Mouse (Mus musculus): Measurements from ENCODE around the gene Sema4d. TPM values are rescaled to one million over a fixed set of nuclear protein-coding genes. Genes with fewer than 3 reads are reported as not detected.

Sema4d gene
- total and polyA plus RNA-seq, 3 experiments, result 12.8 to 67.1 (median 16.7) TPM

- H3K36me3 ChIP-seq (replicated peaks in 1 of 2; ENCODE audit: control insufficient read depth in 1 of 2, insufficient read depth in 1 of 2, low read length in 1 of 2), result no peaks in the 10 kb centered on the region
- DNase-seq (ENCODE audit: extremely low read depth), result no peak
- no peak overlapping the region for H3K4me2 ChIP-seq (ENCODE audit: insufficient read depth, low read depth, poor library complexity, severe bottlenecking)
- peaks cover 0 to 5% of the 10 kb centered on the region in 2 experiments; a peak in 1 of 4 replicates for H3K4me1 ChIP-seq (ENCODE audit: control insufficient read depth in 1 of 2, insufficient read depth in 2 of 2)
- H3K27ac ChIP-seq (ENCODE audit: insufficient read depth, low read depth), result no peak overlapping the region
- H3K27me3 ChIP-seq (replicated peaks), result no peaks in the 10 kb centered on the region
- no peak overlapping the region for H3K4me3 ChIP-seq (replicated peaks in 1 of 3; ENCODE audit: low read depth in 2 of 3, low read length in 2 of 3, poor library complexity in 1 of 3)
- no peak overlapping the region for H3K9ac ChIP-seq (ENCODE audit: insufficient read depth, low read depth)
- dilution Hi-C loops (cut with MboI; ENCODE audit: extremely low pct_ligation_motif_present, extremely low pct_unique_long_range_greater_than_20kb, low sequenced_read_pairs), result loop anchor here (25.0 kb wide), 1 partner anchor 355 kb away; no protein-coding TSS in a partner anchor
- no peaks in the 10 kb centered on the region for H3K79me2 ChIP-seq (replicated peaks; ENCODE audit: control insufficient read depth, extremely low read depth, insufficient read depth, poor library complexity, severe bottlenecking)
- TF ChIP-seq SMC3 (IDR thresholded peaks at IDR 0.05; ENCODE audit: low read depth, low read length) (no peak), ETS1 (conservative IDR thresholded peaks at IDR 0.05; ENCODE audit: low read depth, low read length) (no peak), SIN3A (IDR thresholded peaks at IDR 0.05; ENCODE audit: low read length) (no peak), NRF1 (IDR thresholded peaks at IDR 0.05; ENCODE audit: low read depth, low read length) (no peak), MYC (IDR thresholded peaks at IDR 0.05; ENCODE audit: low read depth, low read length) (no peak), CTCF (conservative IDR thresholded peaks at IDR 0.05 in 1 of 2, IDR thresholded peaks at IDR 0.05 in 1 of 2; ENCODE audit: low read depth in 2 of 2, low read length in 2 of 2) (0 out of 4 replicates have a peak, but pooled peaks of 1 of the 2 experiments have one; percentile 7), USF2 (conservative IDR thresholded peaks at IDR 0.05; ENCODE audit: low read depth, low read length) (no peak), CHD1 (IDR thresholded peaks at IDR 0.05; ENCODE audit: low read depth, low read length) (no peak), RAD21 (IDR thresholded peaks at IDR 0.05; ENCODE audit: low read depth, low read length) (peak; percentile 16), MAFK (IDR thresholded peaks at IDR 0.05; ENCODE audit: insufficient replicate concordance, low read length) (no peak), ELF1 (IDR thresholded peaks at IDR 0.05; ENCODE audit: low read depth, low read length) (no peak), PAX5 (IDR thresholded peaks at IDR 0.05; ENCODE audit: low read length) (no peak), CHD2 (IDR thresholded peaks at IDR 0.05; ENCODE audit: low read length) (no peak), ZC3H11A (IDR thresholded peaks at IDR 0.05; ENCODE audit: low read depth, low read length) (no peak), POLR2A (IDR thresholded peaks at IDR 0.05; ENCODE audit: low read depth, low read length) (no peak)
- in situ Hi-C loops (cut with MboI; ENCODE audit: low pct_ligation_motif_present, low pct_unique_long_range_greater_than_20kb, low sequenced_read_pairs), result loop anchor here (10.0 to 25.0 kb wide), 4 partner anchors 730 to 1262 kb away; partner anchors contain the start of gene Nfil3
- peaks cover 3% of the 10 kb centered on the region for H3K9me3 ChIP-seq (replicated peaks; ENCODE audit: low read length)
Measured at GRCm38 (mm10) chr13:51832491-51832890, 38.9 kb upstream of the Sema4d start.

- H3K9me3 ChIP-seq (replicated peaks; ENCODE audit: low read length), result peaks cover 3% of the 10 kb centered on the region
- no peak overlapping the region for H3K4me2 ChIP-seq (ENCODE audit: insufficient read depth, low read depth, poor library complexity, severe bottlenecking)
- H3K27ac ChIP-seq (ENCODE audit: insufficient read depth, low read depth), result no peak overlapping the region
- dilution Hi-C loops (cut with MboI; ENCODE audit: extremely low pct_ligation_motif_present, extremely low pct_unique_long_range_greater_than_20kb, low sequenced_read_pairs), result loop anchor here (25.0 kb wide), 1 partner anchor 356 kb away; no protein-coding TSS in a partner anchor
- TF ChIP-seq CTCF (conservative IDR thresholded peaks at IDR 0.05 in 1 of 2, IDR thresholded peaks at IDR 0.05 in 1 of 2; ENCODE audit: low read depth in 2 of 2, low read length in 2 of 2) (peak; percentile 72 to 81), PAX5 (IDR thresholded peaks at IDR 0.05; ENCODE audit: low read length) (no peak), SMC3 (IDR thresholded peaks at IDR 0.05; ENCODE audit: low read depth, low read length) (peak; percentile 69), ELF1 (IDR thresholded peaks at IDR 0.05; ENCODE audit: low read depth, low read length) (no peak), MAZ (IDR thresholded peaks at IDR 0.05; ENCODE audit: low read depth, low read length) (no peak), ZC3H11A (IDR thresholded peaks at IDR 0.05; ENCODE audit: low read depth, low read length) (peak; percentile 7; the same call in 1 of the 2 replicates), MAFK (IDR thresholded peaks at IDR 0.05; ENCODE audit: insufficient replicate concordance, low read length) (no peak), RAD21 (IDR thresholded peaks at IDR 0.05; ENCODE audit: low read depth, low read length) (peak; percentile 85), JUND (conservative IDR thresholded peaks at IDR 0.05; ENCODE audit: low read depth, low read length) (no peak), POLR2A (IDR thresholded peaks at IDR 0.05; ENCODE audit: low read depth, low read length) (no peak), NELFE (IDR thresholded peaks at IDR 0.05; ENCODE audit: low read depth, low read length) (no peak)
- in situ Hi-C loops (cut with MboI; ENCODE audit: low pct_ligation_motif_present, low pct_unique_long_range_greater_than_20kb, low sequenced_read_pairs), result loop anchor here (10.0 to 25.0 kb wide), 4 partner anchors 731 to 1264 kb away; partner anchors contain the start of gene Nfil3
- DNase-seq (ENCODE audit: extremely low read depth), result peak; percentile 54
- H3K9ac ChIP-seq (ENCODE audit: insufficient read depth, low read depth), result no peak overlapping the region
- no peak overlapping the region for H3K4me3 ChIP-seq (replicated peaks in 1 of 3; ENCODE audit: low read depth in 2 of 3, low read length in 2 of 3, poor library complexity in 1 of 3)
- H3K27me3 ChIP-seq (replicated peaks), result no peaks in the 10 kb centered on the region
- H3K36me3 ChIP-seq (replicated peaks in 1 of 2; ENCODE audit: control insufficient read depth in 1 of 2, insufficient read depth in 1 of 2, low read length in 1 of 2), result no peaks in the 10 kb centered on the region
- peaks cover 0 to 5% of the 10 kb centered on the region in 2 experiments; a peak in 1 of 4 replicates for H3K4me1 ChIP-seq (ENCODE audit: control insufficient read depth in 1 of 2, insufficient read depth in 2 of 2)
- H3K79me2 ChIP-seq (replicated peaks; ENCODE audit: control insufficient read depth, extremely low read depth, insufficient read depth, poor library complexity, severe bottlenecking), result no peaks in the 10 kb centered on the region
Measured at GRCm38 (mm10) chr13:51830744-51831450, 37.4 kb upstream of the Sema4d start.

Measured in CH12.LX (cell line).